Mouse (Mus musculus): ENCODE results near the gene Lrrc8d. TPM values are rescaled to one million over a fixed set of nuclear protein-coding genes. Genes with fewer than 3 reads are reported as not detected.

Lrrc8d gene
- total and polyA plus RNA-seq, 2 experiments from 2014 or later, result 8.8 to 10.0 TPM

GRCm38 (mm10) chr5:105714446-105714845 lies 14.7 kb downstream of the Lrrc8d start:
- Histone ChIP-seq H3K36me3 (replicated peaks; ENCODE audit: control insufficient read depth, insufficient read depth, low read length) (no peaks in the 10 kb centered on the region), H3K4me2 (ENCODE audit: low read depth, low read length) (no peak overlapping the region), H3K9ac (replicated peaks; ENCODE audit: low read depth, low read length) (no peak overlapping the region), H3K27me3 (ENCODE audit: control insufficient read depth, insufficient read depth, low read length) (no peaks in the 10 kb centered on the region), H3K4me3 (ENCODE audit: low read depth, low read length) (no peak overlapping the region), H3K9me3 (replicated peaks; ENCODE audit: control insufficient read depth, low read length) (no peaks in the 10 kb centered on the region), H3K27ac (ENCODE audit: low read depth) (no peak overlapping the region), H3K4me1 (ENCODE audit: control insufficient read depth, insufficient read depth) (peaks cover 15% of the 10 kb centered on the region)
- 82% methylated on average over 6 of the region's 6 CpGs for WGBS
- no peak for ATAC-seq (ENCODE audit: insufficient read depth, low read depth)
- no peak for TF ChIP-seq CTCF (IDR thresholded peaks at IDR 0.05; ENCODE audit: low read depth)
- no peak for TF ChIP-seq EP300 (IDR thresholded peaks at IDR 0.05; ENCODE audit: low read depth)
- no peak for DNase-seq (ENCODE audit: low spot score)

GRCm38 (mm10) chr5:105715095-105715494 lies 15.3 kb downstream of the Lrrc8d start:
- no peak overlapping the region for H3K27ac ChIP-seq (ENCODE audit: low read depth)
- H3K4me2 ChIP-seq (ENCODE audit: low read depth, low read length), result no peak overlapping the region
- H3K36me3 ChIP-seq (replicated peaks; ENCODE audit: control insufficient read depth, insufficient read depth, low read length), result no peaks in the 10 kb centered on the region
- H3K4me1 ChIP-seq (ENCODE audit: control insufficient read depth, insufficient read depth), result peaks cover 15% of the 10 kb centered on the region
- 90% methylated on average over 8 of the region's 8 CpGs for WGBS
- no peak overlapping the region for H3K4me3 ChIP-seq (ENCODE audit: low read depth, low read length)
- ATAC-seq (ENCODE audit: insufficient read depth, low read depth), result no peak
- no peak for DNase-seq (ENCODE audit: low spot score)
- no peaks in the 10 kb centered on the region for H3K9me3 ChIP-seq (replicated peaks; ENCODE audit: control insufficient read depth, low read length)
- no peak overlapping the region for H3K9ac ChIP-seq (replicated peaks; ENCODE audit: low read depth, low read length)
- no peaks in the 10 kb centered on the region for H3K27me3 ChIP-seq (ENCODE audit: control insufficient read depth, insufficient read depth, low read length)
- TF ChIP-seq EP300 (IDR thresholded peaks at IDR 0.05; ENCODE audit: low read depth) (no peak), CTCF (IDR thresholded peaks at IDR 0.05; ENCODE audit: low read depth) (no peak)

GRCm38 (mm10) chr5:105715531-105716124 lies 15.9 kb downstream of the Lrrc8d start:
- DNase-seq (ENCODE audit: low spot score) (no peak), ATAC-seq (ENCODE audit: insufficient read depth, low read depth) (no peak)
- no peaks in the 10 kb centered on the region for H3K9me3 ChIP-seq (replicated peaks; ENCODE audit: control insufficient read depth, low read length)
- peaks cover 15% of the 10 kb centered on the region for H3K4me1 ChIP-seq (ENCODE audit: control insufficient read depth, insufficient read depth)
- H3K27ac ChIP-seq (ENCODE audit: low read depth), result no peak overlapping the region
- H3K36me3 ChIP-seq (replicated peaks; ENCODE audit: control insufficient read depth, insufficient read depth, low read length), result no peaks in the 10 kb centered on the region
- no peaks in the 10 kb centered on the region for H3K27me3 ChIP-seq (ENCODE audit: control insufficient read depth, insufficient read depth, low read length)
- no peak overlapping the region for H3K9ac ChIP-seq (replicated peaks; ENCODE audit: low read depth, low read length)
- no peak overlapping the region for H3K4me2 ChIP-seq (ENCODE audit: low read depth, low read length)
- no peak for TF ChIP-seq CTCF (IDR thresholded peaks at IDR 0.05; ENCODE audit: low read depth)
- TF ChIP-seq EP300 (IDR thresholded peaks at IDR 0.05; ENCODE audit: low read depth), result no peak
- WGBS, result 75% methylated on average over 10 of the region's 10 CpGs
- no peak overlapping the region for H3K4me3 ChIP-seq (ENCODE audit: low read depth, low read length)

- DNase-seq (ENCODE audit: low spot score) (no peak), ATAC-seq (ENCODE audit: insufficient read depth, low read depth) (peak; percentile 37; the same call in 1 of the 2 replicates)
- Histone ChIP-seq H3K27me3 (ENCODE audit: control insufficient read depth, insufficient read depth, low read length) (no peaks in the 10 kb centered on the region), H3K27ac (ENCODE audit: low read depth) (peak overlapping the region; percentile 65; the same call in 1 of the 2 replicates), H3K4me3 (ENCODE audit: low read depth, low read length) (no peak overlapping the region), H3K4me1 (ENCODE audit: control insufficient read depth, insufficient read depth) (peaks cover 15% of the 10 kb centered on the region), H3K9ac (replicated peaks; ENCODE audit: low read depth, low read length) (no peak overlapping the region), H3K9me3 (replicated peaks; ENCODE audit: control insufficient read depth, low read length) (no peaks in the 10 kb centered on the region), H3K36me3 (replicated peaks; ENCODE audit: control insufficient read depth, insufficient read depth, low read length) (no peaks in the 10 kb centered on the region), H3K4me2 (ENCODE audit: low read depth, low read length) (no peak overlapping the region)
- 44% methylated on average over 7 of the region's 7 CpGs for WGBS
- no peak for TF ChIP-seq EP300 (IDR thresholded peaks at IDR 0.05; ENCODE audit: low read depth)
- TF ChIP-seq CTCF (IDR thresholded peaks at IDR 0.05; ENCODE audit: low read depth), result no peak
Measured at GRCm38 (mm10) chr5:105717294-105717693, 17.5 kb downstream of the Lrrc8d start.

GRCm38 (mm10) chr5:105718138-105718670 lies 18.4 kb downstream of the Lrrc8d start:
- Histone ChIP-seq H3K4me2 (ENCODE audit: low read depth, low read length) (peak overlapping the region; percentile 41), H3K36me3 (replicated peaks; ENCODE audit: control insufficient read depth, insufficient read depth, low read length) (no peaks in the 10 kb centered on the region), H3K4me3 (ENCODE audit: low read depth, low read length) (peak overlapping the region; percentile 8; the same call in 1 of the 2 replicates), H3K9me3 (replicated peaks; ENCODE audit: control insufficient read depth, low read length) (no peaks in the 10 kb centered on the region), H3K27me3 (ENCODE audit: control insufficient read depth, insufficient read depth, low read length) (no peaks in the 10 kb centered on the region), H3K9ac (replicated peaks; ENCODE audit: low read depth, low read length) (no peak overlapping the region), H3K27ac (ENCODE audit: low read depth) (peak overlapping the region; percentile 65), H3K4me1 (ENCODE audit: control insufficient read depth, insufficient read depth) (peaks cover 15% of the 10 kb centered on the region)
- ATAC-seq (ENCODE audit: insufficient read depth, low read depth) (no peak), DNase-seq (ENCODE audit: low spot score) (no peak)
- 60% methylated on average over 11 of the region's 11 CpGs for WGBS
- TF ChIP-seq EP300 (IDR thresholded peaks at IDR 0.05; ENCODE audit: low read depth) (no peak), CTCF (IDR thresholded peaks at IDR 0.05; ENCODE audit: low read depth) (no peak)

GRCm38 (mm10) chr5:105721267-105721666 lies 21.5 kb downstream of the Lrrc8d start:
- H3K4me2 ChIP-seq (ENCODE audit: low read depth, low read length), result no peak overlapping the region
- H3K4me1 ChIP-seq (ENCODE audit: control insufficient read depth, insufficient read depth), result peaks cover 15% of the 10 kb centered on the region
- no peaks in the 10 kb centered on the region for H3K36me3 ChIP-seq (replicated peaks; ENCODE audit: control insufficient read depth, insufficient read depth, low read length)
- DNase-seq (ENCODE audit: low spot score) (no peak), ATAC-seq (ENCODE audit: insufficient read depth, low read depth) (no peak)
- H3K27me3 ChIP-seq (ENCODE audit: control insufficient read depth, insufficient read depth, low read length), result no peaks in the 10 kb centered on the region
- 79% methylated on average over 4 of the region's 4 CpGs for WGBS
- H3K9me3 ChIP-seq (replicated peaks; ENCODE audit: control insufficient read depth, low read length), result no peaks in the 10 kb centered on the region
- no peak overlapping the region for H3K27ac ChIP-seq (ENCODE audit: low read depth)
- TF ChIP-seq CTCF (IDR thresholded peaks at IDR 0.05; ENCODE audit: low read depth), result no peak
- no peak overlapping the region for H3K4me3 ChIP-seq (ENCODE audit: low read depth, low read length)
- no peak overlapping the region for H3K9ac ChIP-seq (replicated peaks; ENCODE audit: low read depth, low read length)

Measured in heart, postnatal 0 days (tissue).